Mouse (Mus musculus): Measurements from ENCODE around the gene Casq1. TPM values are rescaled to one million over a fixed set of nuclear protein-coding genes. Genes with fewer than 3 reads are reported as not detected.

The Casq1 gene
- polyA plus RNA-seq, 1 experiment = 1.8 TPM

GRCm38 (mm10) chr1:172221297-172222063, 1.8 kb upstream of the Casq1 start:
- Histone ChIP-seq H3K36me3 (ENCODE audit: control insufficient read depth, insufficient read depth, low read length, poor library complexity, severe bottlenecking) (no peaks in the 10 kb centered on the region), H3K27ac (ENCODE audit: insufficient read depth, low read length) (no peak overlapping the region), H3K9me3 (replicated peaks; ENCODE audit: control insufficient read depth, insufficient read depth, low read length, poor library complexity, severe bottlenecking) (no peaks in the 10 kb centered on the region), H3K9ac (ENCODE audit: low read depth, poor library complexity, severe bottlenecking) (no peak overlapping the region), H3K4me1 (ENCODE audit: control insufficient read depth, insufficient read depth, low read length) (peaks cover 4% of the 10 kb centered on the region), H3K4me3 (ENCODE audit: low read depth, low read length) (no peak overlapping the region), H3K27me3 (ENCODE audit: control insufficient read depth, insufficient read depth, low read length, poor library complexity, severe bottlenecking) (no peaks in the 10 kb centered on the region)
- TF ChIP-seq POLR2A (IDR thresholded peaks at IDR 0.05; ENCODE audit: insufficient read depth, low read length) (no peak), CTCF (IDR thresholded peaks at IDR 0.05; ENCODE audit: low read depth, low read length) (no peak), EP300 (IDR thresholded peaks at IDR 0.05; ENCODE audit: insufficient read depth, low read depth, low read length) (no peak)

DNA sequence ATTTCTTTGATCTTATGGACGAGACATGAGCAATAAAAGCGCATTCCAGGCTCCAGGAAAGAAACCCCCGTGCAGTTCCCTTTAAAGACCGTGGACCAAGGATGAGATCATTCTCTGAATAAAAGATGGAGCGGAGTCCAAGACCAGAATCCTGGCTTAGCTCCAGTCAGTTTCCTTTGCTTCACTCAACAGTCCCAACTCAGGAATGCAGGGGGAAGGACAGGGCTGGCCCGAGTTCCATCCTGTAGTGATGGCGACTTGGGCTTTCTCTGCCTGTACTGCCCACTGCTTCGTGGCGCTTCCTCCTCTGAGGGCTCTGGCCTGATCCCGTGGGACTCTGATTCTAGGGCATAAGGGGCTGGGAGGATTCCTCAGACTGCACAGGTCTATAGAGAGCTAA, 746 bp upstream of the Casq1 start:
- H3K4me1 ChIP-seq (ENCODE audit: control insufficient read depth, insufficient read depth, low read length) = peaks cover 4% of the 10 kb centered on the region
- no peak overlapping the region for H3K9ac ChIP-seq (ENCODE audit: low read depth, poor library complexity, severe bottlenecking)
- H3K27ac ChIP-seq (ENCODE audit: insufficient read depth, low read length) = no peak overlapping the region
- H3K4me3 ChIP-seq (ENCODE audit: low read depth, low read length) = no peak overlapping the region
- no peaks in the 10 kb centered on the region for H3K36me3 ChIP-seq (ENCODE audit: control insufficient read depth, insufficient read depth, low read length, poor library complexity, severe bottlenecking)
- no peaks in the 10 kb centered on the region for H3K27me3 ChIP-seq (ENCODE audit: control insufficient read depth, insufficient read depth, low read length, poor library complexity, severe bottlenecking)
- TF ChIP-seq EP300 (IDR thresholded peaks at IDR 0.05; ENCODE audit: insufficient read depth, low read depth, low read length) = no peak
- TF ChIP-seq CTCF (IDR thresholded peaks at IDR 0.05; ENCODE audit: low read depth, low read length) = no peak
- TF ChIP-seq POLR2A (IDR thresholded peaks at IDR 0.05; ENCODE audit: insufficient read depth, low read length) = no peak
- H3K9me3 ChIP-seq (replicated peaks; ENCODE audit: control insufficient read depth, insufficient read depth, low read length, poor library complexity, severe bottlenecking) = no peaks in the 10 kb centered on the region

- Histone ChIP-seq H3K27ac (ENCODE audit: insufficient read depth, low read length) (peak overlapping the region; percentile 39), H3K9ac (ENCODE audit: low read depth, poor library complexity, severe bottlenecking) (peak overlapping the region; percentile 32; the same call in 1 of the 2 replicates), H3K4me3 (ENCODE audit: low read depth, low read length) (peak overlapping the region; percentile 17), H3K27me3 (ENCODE audit: control insufficient read depth, insufficient read depth, low read length, poor library complexity, severe bottlenecking) (no peaks in the 10 kb centered on the region), H3K4me1 (ENCODE audit: control insufficient read depth, insufficient read depth, low read length) (peaks cover 8% of the 10 kb centered on the region), H3K9me3 (replicated peaks; ENCODE audit: control insufficient read depth, insufficient read depth, low read length, poor library complexity, severe bottlenecking) (no peaks in the 10 kb centered on the region), H3K36me3 (ENCODE audit: control insufficient read depth, insufficient read depth, low read length, poor library complexity, severe bottlenecking) (no peaks in the 10 kb centered on the region)
- no peak for TF ChIP-seq POLR2A (IDR thresholded peaks at IDR 0.05; ENCODE audit: insufficient read depth, low read length)
- no peak for TF ChIP-seq CTCF (IDR thresholded peaks at IDR 0.05; ENCODE audit: low read depth, low read length)
- no peak for TF ChIP-seq EP300 (IDR thresholded peaks at IDR 0.05; ENCODE audit: insufficient read depth, low read depth, low read length)
These were observed 1.3 kb downstream of the Casq1 start for GRCm38 (mm10) chr1:172218164-172218910.

GRCm38 (mm10) chr1:172217148-172217547, 2.5 kb downstream of the Casq1 start:
- 0 out of 2 replicates have a peak overlapping the region, but pooled peaks have one; percentile 8 for H3K9ac ChIP-seq (ENCODE audit: low read depth, poor library complexity, severe bottlenecking)
- H3K4me3 ChIP-seq (ENCODE audit: low read depth, low read length) = peak overlapping the region; percentile 31; the same call in 1 of the 2 replicates
- TF ChIP-seq CTCF (IDR thresholded peaks at IDR 0.05; ENCODE audit: low read depth, low read length) (peak; percentile 85), POLR2A (IDR thresholded peaks at IDR 0.05; ENCODE audit: insufficient read depth, low read length) (no peak), EP300 (IDR thresholded peaks at IDR 0.05; ENCODE audit: insufficient read depth, low read depth, low read length) (peak; percentile 67; the same call in 1 of the 2 replicates)
- no peaks in the 10 kb centered on the region for H3K36me3 ChIP-seq (ENCODE audit: control insufficient read depth, insufficient read depth, low read length, poor library complexity, severe bottlenecking)
- no peaks in the 10 kb centered on the region for H3K9me3 ChIP-seq (replicated peaks; ENCODE audit: control insufficient read depth, insufficient read depth, low read length, poor library complexity, severe bottlenecking)
- H3K27ac ChIP-seq (ENCODE audit: insufficient read depth, low read length) = peak overlapping the region; percentile 12
- H3K4me1 ChIP-seq (ENCODE audit: control insufficient read depth, insufficient read depth, low read length) = peaks cover 12% of the 10 kb centered on the region
- H3K27me3 ChIP-seq (ENCODE audit: control insufficient read depth, insufficient read depth, low read length, poor library complexity, severe bottlenecking) = no peaks in the 10 kb centered on the region

GRCm38 (mm10) chr1:172214748-172215147, 4.9 kb downstream of the Casq1 start:
- no peaks in the 10 kb centered on the region for H3K36me3 ChIP-seq (ENCODE audit: control insufficient read depth, insufficient read depth, low read length, poor library complexity, severe bottlenecking)
- H3K4me3 ChIP-seq (ENCODE audit: low read depth, low read length) = no peak overlapping the region
- H3K27me3 ChIP-seq (ENCODE audit: control insufficient read depth, insufficient read depth, low read length, poor library complexity, severe bottlenecking) = no peaks in the 10 kb centered on the region
- no peak for TF ChIP-seq CTCF (IDR thresholded peaks at IDR 0.05; ENCODE audit: low read depth, low read length)
- TF ChIP-seq POLR2A (IDR thresholded peaks at IDR 0.05; ENCODE audit: insufficient read depth, low read length) = no peak
- TF ChIP-seq EP300 (IDR thresholded peaks at IDR 0.05; ENCODE audit: insufficient read depth, low read depth, low read length) = no peak
- peaks cover 14% of the 10 kb centered on the region for H3K4me1 ChIP-seq (ENCODE audit: control insufficient read depth, insufficient read depth, low read length)
- no peak overlapping the region for H3K9ac ChIP-seq (ENCODE audit: low read depth, poor library complexity, severe bottlenecking)
- no peaks in the 10 kb centered on the region for H3K9me3 ChIP-seq (replicated peaks; ENCODE audit: control insufficient read depth, insufficient read depth, low read length, poor library complexity, severe bottlenecking)
- H3K27ac ChIP-seq (ENCODE audit: insufficient read depth, low read length) = no peak overlapping the region
